Mouse (Mus musculus) cortical plate, adult 2 months (tissue): ENCODE data around the gene Ccn1.

Experiments
- CTCF ChIP-seq: fragments of 200-500 bp; IDR thresholded peaks from 2 replicates; pipeline ENCODE4 v1.5.1; 2011; ENCODE audit warnings: mild to moderate bottlenecking, control low read depth, low read length; ENCODE audit not compliant: insufficient read depth; ENCODE audit errors: extremely low read depth
- POLR2A ChIP-seq: fragments of 200-500 bp; IDR thresholded peaks from 2 replicates; pipeline ENCODE4 v1.6.1; 2011; ENCODE audit warnings: mild to moderate bottlenecking, low read length, control low read depth; ENCODE audit not compliant: insufficient read depth; ENCODE audit errors: extremely low read depth

GRCm38 (mm10) chr3:145654028-145654427 is 4.2 kb upstream of the Ccn1 start:
- TF ChIP-seq POLR2A: no peak
- no peak for TF ChIP-seq CTCF
